Mouse (Mus musculus): ENCODE results near the gene Dlg5. TPM values are rescaled to one million over a fixed set of nuclear protein-coding genes. Genes with fewer than 3 reads are reported as not detected.

Gene Dlg5
- polyA plus RNA-seq, 1 experiment from 2014 or later: 22.9 TPM

GRCm38 (mm10) chr14:24136908-24137307 is 108.8 kb downstream of the Dlg5 start:
- Histone ChIP-seq H3K4me3 (no peak overlapping the region), H3K9me3 (no peaks in the 10 kb centered on the region), H3K36me3 (replicated peaks) (peaks cover 38% of the 10 kb centered on the region), H3K4me1 (no peaks in the 10 kb centered on the region), H3K27ac (no peak overlapping the region), H3K4me2 (no peak overlapping the region), H3K9ac (no peak overlapping the region), H3K27me3 (replicated peaks) (no peaks in the 10 kb centered on the region)
- 93% methylated on average over 11 of the region's 11 CpGs for WGBS
- ATAC-seq (replicated peaks): no peak

DNA sequence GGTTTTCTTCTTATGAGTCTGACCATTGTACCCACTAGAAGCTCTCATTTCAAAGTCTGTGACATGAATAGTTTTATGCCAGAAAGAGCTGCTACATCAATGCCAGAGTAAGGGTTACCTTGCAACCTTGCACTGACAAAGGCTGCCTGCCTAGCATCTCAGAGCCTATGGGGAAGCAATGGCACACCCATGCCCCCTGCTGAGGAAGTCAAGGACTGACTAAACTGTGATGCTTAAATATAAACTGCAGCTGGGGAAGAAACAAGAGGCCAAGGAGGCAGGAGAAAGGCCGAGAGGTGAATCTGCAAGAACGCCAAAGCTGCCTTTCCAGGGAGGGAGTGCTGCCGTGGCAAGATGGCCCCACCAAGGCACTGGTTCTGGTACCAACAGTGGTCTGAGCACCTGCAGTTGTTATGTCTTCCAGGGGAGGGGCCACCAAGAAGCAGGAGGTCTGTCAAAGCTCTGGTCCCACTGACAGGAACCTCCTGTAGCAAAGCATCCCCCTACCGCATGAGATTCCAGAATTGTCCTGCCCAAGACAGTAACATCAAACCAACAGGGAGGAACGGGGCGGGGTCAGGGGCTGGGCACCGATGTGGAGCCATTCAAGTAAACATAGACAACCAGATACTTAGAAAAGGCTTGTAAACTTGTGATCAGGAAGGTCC is 111.0 kb downstream of the Dlg5 start:
- Histone ChIP-seq H3K9ac (no peak overlapping the region), H3K4me2 (no peak overlapping the region), H3K27me3 (replicated peaks) (no peaks in the 10 kb centered on the region), H3K4me3 (no peak overlapping the region), H3K27ac (no peak overlapping the region), H3K36me3 (replicated peaks) (peaks cover 38% of the 10 kb centered on the region), H3K4me1 (no peaks in the 10 kb centered on the region), H3K9me3 (no peaks in the 10 kb centered on the region)
- 91% methylated on average over 7 of the region's 7 CpGs for WGBS
- ATAC-seq (replicated peaks): no peak

DNA sequence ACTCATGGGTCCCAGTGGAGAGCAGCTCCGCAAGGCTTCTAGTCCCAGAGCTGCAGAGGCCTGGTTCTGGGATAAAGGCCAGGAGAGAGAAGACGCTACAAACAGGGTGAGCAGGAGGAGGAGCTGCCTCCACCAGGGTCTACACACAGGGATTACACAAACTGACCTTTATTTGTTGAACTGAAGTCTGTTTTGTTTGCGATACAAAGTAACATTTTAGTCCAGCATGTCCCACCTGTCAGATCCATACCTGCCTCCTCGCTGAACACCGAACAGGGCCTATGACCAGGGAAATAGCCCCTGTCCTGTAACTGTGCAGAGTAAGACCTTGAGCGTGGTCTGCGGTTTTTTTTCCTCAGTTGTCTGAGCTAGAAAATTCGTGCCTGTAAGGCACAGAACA is 111.9 kb downstream of the Dlg5 start:
- Histone ChIP-seq H3K27me3 (replicated peaks) (no peaks in the 10 kb centered on the region), H3K36me3 (replicated peaks) (peaks cover 36% of the 10 kb centered on the region), H3K4me1 (no peaks in the 10 kb centered on the region), H3K4me2 (no peak overlapping the region), H3K9me3 (no peaks in the 10 kb centered on the region), H3K4me3 (no peak overlapping the region), H3K27ac (no peak overlapping the region), H3K9ac (no peak overlapping the region)
- WGBS: 89% methylated on average over 8 of the region's 8 CpGs
- ATAC-seq (replicated peaks): no peak

- H3K36me3 ChIP-seq (replicated peaks): peaks cover 22% of the 10 kb centered on the region
- no peaks in the 10 kb centered on the region for H3K4me1 ChIP-seq
- 48% methylated on average over 4 of the region's 4 CpGs for WGBS
- H3K27me3 ChIP-seq (replicated peaks): no peaks in the 10 kb centered on the region
- no peak overlapping the region for H3K4me3 ChIP-seq
- H3K27ac ChIP-seq: no peak overlapping the region
- H3K9ac ChIP-seq: no peak overlapping the region
- no peak overlapping the region for H3K4me2 ChIP-seq
- ATAC-seq (replicated peaks): no peak
- no peaks in the 10 kb centered on the region for H3K9me3 ChIP-seq
Measured at GRCm38 (mm10) chr14:24132092-24132491, 113.6 kb downstream of the Dlg5 start.

- Histone ChIP-seq H3K4me3 (no peak overlapping the region), H3K4me2 (no peak overlapping the region), H3K36me3 (replicated peaks) (no peaks in the 10 kb centered on the region), H3K27me3 (replicated peaks) (no peaks in the 10 kb centered on the region), H3K9ac (no peak overlapping the region), H3K27ac (no peak overlapping the region), H3K9me3 (no peaks in the 10 kb centered on the region), H3K4me1 (no peaks in the 10 kb centered on the region)
- ATAC-seq (replicated peaks): no peak
- WGBS: 80% methylated on average over 2 of the region's 2 CpGs
Measured at GRCm38 (mm10) chr14:24125069-24125468, 120.7 kb downstream of the Dlg5 start.

DNA sequence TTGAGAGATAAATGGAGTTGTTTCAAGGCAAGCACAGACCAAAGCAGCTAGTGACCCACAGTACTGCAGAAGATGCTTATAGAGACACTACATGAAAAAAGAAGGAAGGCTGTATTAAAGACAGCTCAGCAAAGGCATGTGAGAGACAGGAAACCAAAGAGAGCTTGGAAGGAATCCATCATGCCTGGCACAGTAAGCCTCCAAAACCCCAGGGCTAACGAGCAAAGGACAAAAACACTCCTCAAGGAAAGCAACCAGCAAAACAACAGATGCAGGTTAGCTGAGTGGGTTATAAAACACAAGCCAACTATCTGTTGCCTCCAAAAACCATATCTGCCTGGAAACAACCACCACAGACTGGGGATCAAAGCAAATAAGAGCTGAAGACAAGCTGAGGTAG is 121.5 kb downstream of the Dlg5 start:
- Histone ChIP-seq H3K4me1 (no peaks in the 10 kb centered on the region), H3K27me3 (replicated peaks) (no peaks in the 10 kb centered on the region), H3K9ac (no peak overlapping the region), H3K9me3 (no peaks in the 10 kb centered on the region), H3K27ac (no peak overlapping the region), H3K36me3 (replicated peaks) (no peaks in the 10 kb centered on the region), H3K4me2 (no peak overlapping the region), H3K4me3 (no peak overlapping the region)
- WGBS: 60% methylated on average over 1 of the region's 1 CpGs
- ATAC-seq (replicated peaks): no peak

GRCm38 (mm10) chr14:24106734-24107133 is 139.0 kb downstream of the Dlg5 start:
- no peak for ATAC-seq (replicated peaks)
- Histone ChIP-seq H3K4me3 (no peak overlapping the region), H3K9ac (no peak overlapping the region), H3K4me2 (no peak overlapping the region), H3K36me3 (replicated peaks) (no peaks in the 10 kb centered on the region), H3K27me3 (replicated peaks) (no peaks in the 10 kb centered on the region), H3K4me1 (no peaks in the 10 kb centered on the region), H3K9me3 (no peaks in the 10 kb centered on the region), H3K27ac (no peak overlapping the region)
- 82% methylated on average over 2 of the region's 2 CpGs for WGBS

DNA sequence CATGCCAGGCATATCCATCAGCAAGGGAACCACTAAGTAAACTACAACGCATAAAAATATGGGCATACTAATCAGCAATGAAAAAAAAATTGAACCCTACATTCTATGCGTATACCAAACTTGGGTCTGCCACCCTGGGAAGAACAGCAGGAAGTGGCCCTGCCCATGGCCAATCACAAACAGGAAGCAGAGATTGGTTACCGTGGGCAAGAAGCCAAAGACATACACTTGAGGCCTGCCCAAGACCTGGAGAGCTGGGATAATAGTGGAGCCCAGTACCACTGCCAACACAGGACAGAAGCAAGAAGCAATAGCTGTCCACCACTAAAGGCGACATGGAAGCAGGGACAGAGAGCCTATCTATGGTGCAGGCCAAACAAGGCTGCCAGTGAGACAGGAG is 146.9 kb downstream of the Dlg5 start:
- no peak overlapping the region for H3K4me2 ChIP-seq
- no peak for ATAC-seq (replicated peaks)
- H3K4me1 ChIP-seq: no peaks in the 10 kb centered on the region
- WGBS: 89% methylated on average over 4 of the region's 4 CpGs
- H3K9me3 ChIP-seq: no peaks in the 10 kb centered on the region
- H3K27ac ChIP-seq: no peak overlapping the region
- no peaks in the 10 kb centered on the region for H3K27me3 ChIP-seq (replicated peaks)
- H3K4me3 ChIP-seq: no peak overlapping the region
- H3K36me3 ChIP-seq (replicated peaks): no peaks in the 10 kb centered on the region
- H3K9ac ChIP-seq: no peak overlapping the region

GRCm38 (mm10) chr14:24094656-24095055 is 151.1 kb downstream of the Dlg5 start:
- no peak overlapping the region for H3K9ac ChIP-seq
- ATAC-seq (replicated peaks): no peak
- H3K36me3 ChIP-seq (replicated peaks): no peaks in the 10 kb centered on the region
- H3K4me2 ChIP-seq: no peak overlapping the region
- H3K9me3 ChIP-seq: no peaks in the 10 kb centered on the region
- H3K4me1 ChIP-seq: no peaks in the 10 kb centered on the region
- no peaks in the 10 kb centered on the region for H3K27me3 ChIP-seq (replicated peaks)
- no peak overlapping the region for H3K4me3 ChIP-seq
- 100% methylated on average over 1 of the region's 1 CpGs for WGBS
- H3K27ac ChIP-seq: no peak overlapping the region

GRCm38 (mm10) chr14:24093221-24093620 is 152.5 kb downstream of the Dlg5 start:
- no peak overlapping the region for H3K9ac ChIP-seq
- H3K27ac ChIP-seq: no peak overlapping the region
- no peak for ATAC-seq (replicated peaks)
- H3K36me3 ChIP-seq (replicated peaks): no peaks in the 10 kb centered on the region
- no peak overlapping the region for H3K4me3 ChIP-seq
- no peak overlapping the region for H3K4me2 ChIP-seq
- 92% methylated on average over 4 of the region's 4 CpGs for WGBS
- H3K27me3 ChIP-seq (replicated peaks): no peaks in the 10 kb centered on the region
- no peaks in the 10 kb centered on the region for H3K4me1 ChIP-seq
- no peaks in the 10 kb centered on the region for H3K9me3 ChIP-seq

GRCm38 (mm10) chr14:24092391-24092790 is 153.3 kb downstream of the Dlg5 start:
- H3K9ac ChIP-seq: no peak overlapping the region
- no peak for ATAC-seq (replicated peaks)
- H3K27ac ChIP-seq: no peak overlapping the region
- H3K4me3 ChIP-seq: no peak overlapping the region
- H3K36me3 ChIP-seq (replicated peaks): no peaks in the 10 kb centered on the region
- 85% methylated on average over 3 of the region's 3 CpGs for WGBS
- no peaks in the 10 kb centered on the region for H3K27me3 ChIP-seq (replicated peaks)
- no peaks in the 10 kb centered on the region for H3K9me3 ChIP-seq
- no peaks in the 10 kb centered on the region for H3K4me1 ChIP-seq
- H3K4me2 ChIP-seq: no peak overlapping the region

DNA sequence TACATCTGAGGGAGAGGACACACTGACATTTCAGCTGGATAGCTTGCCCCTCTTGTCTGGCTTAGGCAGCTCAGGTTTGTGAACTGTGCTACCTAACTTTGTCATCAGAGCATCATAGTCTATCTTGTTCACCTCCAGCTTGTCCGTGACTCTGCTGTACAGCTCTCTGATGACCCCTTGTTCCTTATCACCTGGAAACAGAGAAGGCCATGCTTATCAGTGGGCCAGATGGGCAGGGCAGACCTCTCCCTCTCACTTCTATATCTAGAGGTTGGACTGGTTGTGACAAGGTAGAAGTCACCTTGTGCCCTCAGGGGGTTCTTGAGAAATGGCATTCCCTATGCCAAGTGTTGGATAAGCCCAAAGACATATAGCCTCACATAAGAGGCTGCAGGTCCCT is 154.9 kb downstream of the Dlg5 start:
- no peak overlapping the region for H3K4me3 ChIP-seq
- H3K27me3 ChIP-seq (replicated peaks): no peaks in the 10 kb centered on the region
- WGBS: 93% methylated on average over 1 of the region's 1 CpGs

GRCm38 (mm10) chr14:24089181-24089580 is 156.5 kb downstream of the Dlg5 start:
- WGBS: 88% methylated on average over 3 of the region's 3 CpGs
- no peak overlapping the region for H3K9ac ChIP-seq
- no peak overlapping the region for H3K4me3 ChIP-seq
- H3K36me3 ChIP-seq (replicated peaks): no peaks in the 10 kb centered on the region
- no peak overlapping the region for H3K27ac ChIP-seq
- no peaks in the 10 kb centered on the region for H3K27me3 ChIP-seq (replicated peaks)
- H3K9me3 ChIP-seq: no peaks in the 10 kb centered on the region
- no peaks in the 10 kb centered on the region for H3K4me1 ChIP-seq
- H3K4me2 ChIP-seq: no peak overlapping the region
- no peak for ATAC-seq (replicated peaks)

More for the DNA sequence above, 154.9 kb downstream of the Dlg5 start:
- ATAC-seq (replicated peaks): no peak
- H3K27ac ChIP-seq: no peak overlapping the region
- H3K36me3 ChIP-seq (replicated peaks): no peaks in the 10 kb centered on the region
- H3K4me1 ChIP-seq: no peaks in the 10 kb centered on the region
- no peak overlapping the region for H3K4me2 ChIP-seq
- H3K9me3 ChIP-seq: no peaks in the 10 kb centered on the region
- no peak overlapping the region for H3K9ac ChIP-seq

Data from midbrain, embryonic 15.5 days (tissue).